Mouse (Mus musculus) liver, adult 2 months (tissue): ENCODE results near the gene Abl1.

ENCODE experiments used
- CTCF ChIP-seq: fragments of 200-500 bp; IDR thresholded peaks from 2 replicates; pipeline ENCODE4 v1.5.1; 2011; ENCODE audit warnings: low read depth, low read length, control low read depth
- POLR2A ChIP-seq: fragments of 200-500 bp; IDR thresholded peaks from 2 replicates; pipeline ENCODE4 v1.6.1; 2011; ENCODE audit warnings: low read length, control low read depth; ENCODE audit not compliant: insufficient read depth; ENCODE audit errors: extremely low read depth

- TF ChIP-seq CTCF, result no peak
- no peak for TF ChIP-seq POLR2A
These were observed 162.0 kb downstream of the Abl1 start for GRCm38 (mm10) chr2:31850141-31850540.
